Mouse (Mus musculus) lung, postnatal 0 days (tissue): ENCODE data around the gene Lrrc71. TPM values are rescaled to one million over a fixed set of nuclear protein-coding genes. Genes with fewer than 3 reads are reported as not detected.

Experiments
- ATAC-seq: fragments of 200-750 bp; cut with Nextera tagmentation; 2 replicates; pipeline ENCODE4 v1.8.0; 2017; ENCODE audit warnings: moderate library complexity
- DNase-seq: peaks from one replicate; pipeline ENCODE4 v3.0.0-alpha.2; 2016; ENCODE audit warnings: low spot score
- H3K27ac ChIP-seq: fragments of 300-500 bp; sonication (generic); 2 replicates; pipeline ENCODE4 v1.5.1; 2014; ENCODE audit warnings: antibody characterized with exemption, mild to moderate bottlenecking, low read length, mixed read lengths
- H3K27me3 ChIP-seq: fragments of 300-500 bp; sonication (generic); replicated peaks from 2 replicates; pipeline ENCODE4 v1.6.1; 2014; ENCODE audit warnings: low read length, mixed read lengths; ENCODE audit not compliant: insufficient read depth
- H3K36me3 ChIP-seq: fragments of 300-500 bp; sonication (generic); 2 replicates; pipeline ENCODE4 v1.6.1; 2014; ENCODE audit warnings: low read length, mixed read lengths; ENCODE audit not compliant: insufficient read depth
- H3K4me1 ChIP-seq: fragments of 300-500 bp; sonication (generic); 2 replicates; pipeline ENCODE4 v1.6.1; 2014; ENCODE audit warnings: antibody characterized with exemption, low read depth, low read length, mixed read lengths; ENCODE audit not compliant: insufficient read depth
- H3K4me2 ChIP-seq: fragments of 300-500 bp; sonication (generic); replicated peaks from 2 replicates; pipeline ENCODE4 v1.6.1; 2014; ENCODE audit warnings: low read depth, mild to moderate bottlenecking, low read length, moderate library complexity, mixed read lengths
- H3K4me3 ChIP-seq: fragments of 300-500 bp; sonication (generic); 2 replicates; pipeline ENCODE4 v1.5.1; 2014; ENCODE audit warnings: low read depth, low read length
- H3K9ac ChIP-seq: fragments of 300-500 bp; sonication (generic); replicated peaks from 2 replicates; pipeline ENCODE4 v1.6.1; 2014; ENCODE audit warnings: low read depth, mild to moderate bottlenecking
- H3K9me3 ChIP-seq: fragments of 300-500 bp; sonication (generic); 2 replicates; pipeline ENCODE4 v1.6.1; 2016; ENCODE audit warnings: low read length, mixed read lengths
- CTCF ChIP-seq: IDR thresholded peaks from 2 replicates; pipeline ENCODE4 v1.5.1; 2016; ENCODE audit warnings: antibody characterized with exemption, mild to moderate bottlenecking
- EP300 ChIP-seq: IDR thresholded peaks from 2 replicates; pipeline ENCODE4 v1.6.1; 2016; ENCODE audit warnings: antibody characterized with exemption, mild to moderate bottlenecking, control low read depth
- WGBS: fragments of 180-500 bp; shearing (Covaris S2); extraction: QIAGEN DNeasy Blood & Tissue Kit; methylation state at CpG from one replicate; pipeline ENCODE4 v1.1.7; 2014; 5-methylcytosine and 5-hydroxymethylcytosine counted together
- polyA plus RNA-seq: library from polyadenylated mRNA; unstranded; fragments of >200 nt; fragmentation: Nextera tagmentation; extraction: Ambion mirVana; gene quantifications from 2 replicates; pipeline ENCODE4 v1.2.1, GENCODE M21; 2015

Gene Lrrc71
- polyA plus RNA-seq, 1 experiment from 2014 or later, result 8.9 TPM

- H3K4me2 ChIP-seq, result no peak overlapping the region
- H3K27ac ChIP-seq, result no peak overlapping the region
- DNase-seq, result no peak
- no peak overlapping the region for H3K9ac ChIP-seq
- no peak for ATAC-seq
- H3K27me3 ChIP-seq, result no peaks in the 10 kb centered on the region
- no peaks in the 10 kb centered on the region for H3K9me3 ChIP-seq
- 47% methylated on average over 4 of the region's 5 CpGs for WGBS
- H3K4me3 ChIP-seq, result no peak overlapping the region
- H3K36me3 ChIP-seq, result no peaks in the 10 kb centered on the region
- H3K4me1 ChIP-seq, result peaks cover 4% of the 10 kb centered on the region; the same call in 1 of the 2 replicates
- no peak for TF ChIP-seq EP300
- TF ChIP-seq CTCF, result no peak
Observed at GRCm38 (mm10) chr3:87758641-87759040, 10.2 kb upstream of the Lrrc71 start.

- H3K27me3 ChIP-seq, result no peaks in the 10 kb centered on the region
- H3K9ac ChIP-seq, result no peak overlapping the region
- H3K4me2 ChIP-seq, result 0 out of 2 replicates have a peak overlapping the region, but pooled peaks have one; percentile 27
- H3K9me3 ChIP-seq, result no peaks in the 10 kb centered on the region
- H3K36me3 ChIP-seq, result peaks cover 6% of the 10 kb centered on the region; the same call in 1 of the 2 replicates
- no peak overlapping the region for H3K27ac ChIP-seq
- 58% methylated on average over 20 of the region's 20 CpGs for WGBS
- H3K4me1 ChIP-seq, result no peaks in the 10 kb centered on the region
- no peak for ATAC-seq
- DNase-seq, result no peak
- H3K4me3 ChIP-seq, result no peak overlapping the region
- TF ChIP-seq EP300 (no peak), CTCF (no peak)
Observed at GRCm38 (mm10) chr3:87756488-87756887, 8.1 kb upstream of the Lrrc71 start.

GRCm38 (mm10) chr3:87755964-87756363 is 7.5 kb upstream of the Lrrc71 start:
- no peak overlapping the region for H3K4me3 ChIP-seq

GRCm38 (mm10) chr3:87753829-87754228 is 5.4 kb upstream of the Lrrc71 start:
- Histone ChIP-seq H3K9me3 (no peaks in the 10 kb centered on the region), H3K4me3 (no peak overlapping the region), H3K4me2 (no peak overlapping the region), H3K4me1 (no peaks in the 10 kb centered on the region), H3K9ac (no peak overlapping the region), H3K27ac (no peak overlapping the region), H3K27me3 (no peaks in the 10 kb centered on the region), H3K36me3 (peaks cover 6% of the 10 kb centered on the region; the same call in 1 of the 2 replicates)
- no peak for DNase-seq
- WGBS, result 87% methylated on average over 13 of the region's 13 CpGs
- TF ChIP-seq CTCF, result no peak
- no peak for TF ChIP-seq EP300
- ATAC-seq, result no peak

More at GRCm38 (mm10) chr3:87755964-87756363, 7.5 kb upstream of the Lrrc71 start:
- ATAC-seq, result peak; percentile 92
- H3K27ac ChIP-seq, result no peak overlapping the region
- peaks cover 6% of the 10 kb centered on the region; the same call in 1 of the 2 replicates for H3K36me3 ChIP-seq
- no peaks in the 10 kb centered on the region for H3K27me3 ChIP-seq
- 0 out of 2 replicates have a peak overlapping the region, but pooled peaks have one; percentile 27 for H3K4me2 ChIP-seq
- no peak overlapping the region for H3K9ac ChIP-seq
- WGBS, result 13% methylated on average over 20 of the region's 24 CpGs
- no peaks in the 10 kb centered on the region for H3K4me1 ChIP-seq
- no peaks in the 10 kb centered on the region for H3K9me3 ChIP-seq
- peak; percentile 76 for DNase-seq
- no peak for TF ChIP-seq EP300
- TF ChIP-seq CTCF, result peak; percentile 99

- Histone ChIP-seq H3K4me2 (no peak overlapping the region), H3K4me3 (no peak overlapping the region), H3K27me3 (no peaks in the 10 kb centered on the region), H3K9ac (no peak overlapping the region), H3K4me1 (no peaks in the 10 kb centered on the region), H3K9me3 (no peaks in the 10 kb centered on the region), H3K27ac (no peak overlapping the region), H3K36me3 (peaks cover 6% of the 10 kb centered on the region; the same call in 1 of the 2 replicates)
- DNase-seq (no peak), ATAC-seq (no peak)
- TF ChIP-seq CTCF, result no peak
- TF ChIP-seq EP300, result no peak
- WGBS, result 92% methylated on average over 3 of the region's 3 CpGs
Observed at GRCm38 (mm10) chr3:87752567-87752966, 4.1 kb upstream of the Lrrc71 start.

- Histone ChIP-seq H3K27ac (no peak overlapping the region), H3K36me3 (peaks cover 6% of the 10 kb centered on the region; the same call in 1 of the 2 replicates), H3K27me3 (no peaks in the 10 kb centered on the region), H3K4me1 (peaks cover 3% of the 10 kb centered on the region; the same call in 1 of the 2 replicates), H3K4me3 (no peak overlapping the region), H3K9me3 (no peaks in the 10 kb centered on the region), H3K4me2 (no peak overlapping the region), H3K9ac (no peak overlapping the region)
- no peak for TF ChIP-seq CTCF
- 89% methylated on average over 12 of the region's 12 CpGs for WGBS
- DNase-seq (no peak), ATAC-seq (no peak)
Observed at GRCm38 (mm10) chr3:87749977-87750376, 1.6 kb upstream of the Lrrc71 start.
